Mouse (Mus musculus): Measurements from ENCODE around the gene Mlxip.

Mlxip gene

GRCm38 (mm10) chr5:123379504-123379931 is 15.1 kb upstream of the Mlxip start:
- in situ Hi-C loops (cut with MboI, MseI) = loop anchor here (10.0 kb wide), 1 partner anchor 115 kb away; no protein-coding TSS in a partner anchor

GRCm38 (mm10) chr5:123381968-123382367 is 12.6 kb upstream of the Mlxip start:
- in situ Hi-C loops (cut with MboI, MseI) = no loop called here

GRCm38 (mm10) chr5:123382686-123383085 is 11.9 kb upstream of the Mlxip start:
- in situ Hi-C loops (cut with MboI, MseI) = no loop called here

- in situ Hi-C loops (cut with MboI, MseI) = no loop called here
These were observed 6.1 kb upstream of the Mlxip start for GRCm38 (mm10) chr5:123388452-123388851.

- in situ Hi-C loops (cut with MboI, MseI) = no loop called here
These were observed 3.8 kb upstream of the Mlxip start for GRCm38 (mm10) chr5:123390536-123391441.

GRCm38 (mm10) chr5:123391442-123391809 is 3.2 kb upstream of the Mlxip start:
- in situ Hi-C loops (cut with MboI, MseI) = no loop called here

GRCm38 (mm10) chr5:123393786-123394302 is 754 bp upstream of the Mlxip start:
- in situ Hi-C loops (cut with MboI, MseI) = no loop called here

- in situ Hi-C loops (cut with MboI, MseI) = no loop called here
These were observed 621 bp downstream of the Mlxip start for GRCm38 (mm10) chr5:123394957-123395881.

- in situ Hi-C loops (cut with MboI, MseI) = no loop called here
These were observed 2.4 kb downstream of the Mlxip start for GRCm38 (mm10) chr5:123396901-123397464.

- in situ Hi-C loops (cut with MboI, MseI) = no loop called here
These were observed 3.2 kb downstream of the Mlxip start for GRCm38 (mm10) chr5:123397786-123398185.

GRCm38 (mm10) chr5:123398856-123399498 is 4.4 kb downstream of the Mlxip start:
- in situ Hi-C loops (cut with MboI, MseI) = no loop called here

- in situ Hi-C loops (cut with MboI, MseI) = no loop called here
These were observed 9.9 kb downstream of the Mlxip start for GRCm38 (mm10) chr5:123404480-123404879.

GRCm38 (mm10) chr5:123406952-123407351 is 12.4 kb downstream of the Mlxip start:
- in situ Hi-C loops (cut with MboI, MseI) = no loop called here

GRCm38 (mm10) chr5:123408176-123408575 is 13.6 kb downstream of the Mlxip start:
- in situ Hi-C loops (cut with MboI, MseI) = no loop called here

GRCm38 (mm10) chr5:123412193-123412592 is 17.6 kb downstream of the Mlxip start:
- in situ Hi-C loops (cut with MboI, MseI) = no loop called here

GRCm38 (mm10) chr5:123413866-123414363 is 19.3 kb downstream of the Mlxip start:
- in situ Hi-C loops (cut with MboI, MseI) = no loop called here

- in situ Hi-C loops (cut with MboI, MseI) = no loop called here
These were observed 21.6 kb downstream of the Mlxip start for GRCm38 (mm10) chr5:123416149-123416548.

GRCm38 (mm10) chr5:123416566-123417518 is 22.2 kb downstream of the Mlxip start:
- in situ Hi-C loops (cut with MboI, MseI) = no loop called here

GRCm38 (mm10) chr5:123423885-123424284 is 29.3 kb downstream of the Mlxip start:
- in situ Hi-C loops (cut with MboI, MseI) = loop anchor here (10.0 kb wide), 1 partner anchor 861 kb away; no protein-coding TSS in a partner anchor

- in situ Hi-C loops (cut with MboI, MseI) = loop anchor here (10.0 kb wide), 1 partner anchor 857 kb away; no protein-coding TSS in a partner anchor
These were observed 33.0 kb downstream of the Mlxip start for GRCm38 (mm10) chr5:123427556-123427955.

Data from T-helper 2 cell (primary cell).